Mouse (Mus musculus) myocyte (in vitro differentiated cells): ENCODE measurements around the gene BC035947.

Source experiments
- CEBPB ChIP-seq: IDR thresholded peaks from 2 replicates; pipeline ENCODE4 v1.6.1; 2011; ENCODE audit warnings: mild to moderate bottlenecking, moderate library complexity; ENCODE audit not compliant: poor library complexity, insufficient read depth, severe bottlenecking
- E2F4 ChIP-seq: IDR thresholded peaks from one replicate; pipeline ENCODE4 v1.6.1; 2011; ENCODE audit warnings: mild to moderate bottlenecking, control low read depth, moderate library complexity; ENCODE audit not compliant: insufficient read depth
- MAX ChIP-seq: IDR thresholded peaks from one replicate; pipeline ENCODE4 v1.6.1; 2011; ENCODE audit warnings: low read depth, mild to moderate bottlenecking, control low read depth
- MYOG ChIP-seq, 3 experiments: IDR thresholded peaks; one replicate each; pipeline ENCODE4 v1.6.1; 2011; ENCODE audit warnings: control low read depth in 2 of 3, low read depth in 2 of 3, mild to moderate bottlenecking in 2 of 3; ENCODE audit not compliant: insufficient read length in 2 of 3, control insufficient read depth in 1 of 3, insufficient read depth in 1 of 3
- POLR2A ChIP-seq: IDR thresholded peaks from one replicate; pipeline ENCODE4 v1.6.1; 2011; ENCODE audit warnings: low read depth, mild to moderate bottlenecking, control low read depth, moderate library complexity; ENCODE audit not compliant: insufficient read length
- POLR2AphosphoS2 ChIP-seq: IDR thresholded peaks from one replicate; pipeline ENCODE4 v1.6.1; 2011; ENCODE audit warnings: low read depth, control low read depth; ENCODE audit not compliant: insufficient read length
- REST ChIP-seq: IDR thresholded peaks from one replicate; pipeline ENCODE4 v1.6.1; 2011; ENCODE audit warnings: mild to moderate bottlenecking, control low read depth, moderate library complexity; ENCODE audit not compliant: insufficient read depth, insufficient read length
- TCF12 ChIP-seq: IDR thresholded peaks from one replicate; pipeline ENCODE4 v1.6.1; 2011; ENCODE audit warnings: mild to moderate bottlenecking, control low read depth; ENCODE audit not compliant: poor library complexity, insufficient read depth, severe bottlenecking
- TCF3 ChIP-seq: IDR thresholded peaks from one replicate; pipeline ENCODE4 v1.6.1; 2011; ENCODE audit warnings: low read depth, control low read depth; ENCODE audit not compliant: insufficient read length
- USF1 ChIP-seq: IDR thresholded peaks from one replicate; pipeline ENCODE4 v1.6.1; 2011; ENCODE audit warnings: low read depth, mild to moderate bottlenecking, control low read depth, moderate library complexity

- TF ChIP-seq MAX (no peak), POLR2AphosphoS2 (no peak), POLR2A (no peak), TCF12 (no peak), CEBPB (no peak), TCF3 (no peak), MYOG (IDR thresholded peaks at IDR 0.05; ENCODE audit: control insufficient read depth in 1 of 3, insufficient read depth in 1 of 3, insufficient read length in 2 of 3, low read depth in 2 of 3) (no peak), E2F4 (no peak), USF1 (no peak), REST (no peak)
Measured at GRCm38 (mm10) chr1:78454659-78455058, 57.3 kb downstream of the BC035947 start.
